Mouse (Mus musculus) heart, embryonic 11.5 days (tissue): ENCODE results near the gene Exosc5. TPM values are rescaled to one million over a fixed set of nuclear protein-coding genes. Genes with fewer than 3 reads are reported as not detected.

Experiments used
- ATAC-seq: fragments of 200-750 bp; cut with Nextera tagmentation; replicated peaks from 2 replicates; pipeline ENCODE4 v1.8.0; 2017; ENCODE audit warnings: moderate library complexity; ENCODE audit not compliant: insufficient number of reproducible peaks, low FRiP score, low TSS enrichment
- H3K27ac ChIP-seq: fragments of 300-500 bp; sonication (generic); 2 replicates; pipeline ENCODE4 v1.5.1; 2014; ENCODE audit warnings: mild to moderate bottlenecking, low read depth, low read length
- H3K27me3 ChIP-seq: fragments of 300-500 bp; sonication (generic); 2 replicates; pipeline ENCODE4 v1.6.1; 2014; ENCODE audit warnings: mild to moderate bottlenecking, low read length, mixed read lengths; ENCODE audit not compliant: control insufficient read depth, insufficient read depth
- H3K36me3 ChIP-seq: fragments of 300-500 bp; sonication (generic); 2 replicates; pipeline ENCODE4 v1.6.1; 2014; ENCODE audit warnings: mild to moderate bottlenecking, low read length, moderate library complexity, mixed read lengths; ENCODE audit not compliant: control insufficient read depth, insufficient read depth
- H3K4me1 ChIP-seq: fragments of 300-500 bp; sonication (generic); 2 replicates; pipeline ENCODE4 v1.6.1; 2014; ENCODE audit warnings: low read length; ENCODE audit not compliant: control insufficient read depth, insufficient read depth
- H3K4me2 ChIP-seq: fragments of 300-500 bp; sonication (generic); 2 replicates; pipeline ENCODE4 v1.6.1; 2014; ENCODE audit warnings: mild to moderate bottlenecking, moderate library complexity
- H3K4me3 ChIP-seq: fragments of 300-500 bp; sonication (generic); 2 replicates; pipeline ENCODE4 v1.5.1; 2014; ENCODE audit warnings: low read depth, low read length
- H3K9ac ChIP-seq: fragments of 300-500 bp; sonication (generic); 2 replicates; pipeline ENCODE4 v1.6.1; 2014; ENCODE audit warnings: mild to moderate bottlenecking, low read depth, low read length, moderate library complexity
- H3K9me3 ChIP-seq: fragments of 300-500 bp; sonication (generic); replicated peaks from 2 replicates; pipeline ENCODE4 v1.6.1; 2016; ENCODE audit warnings: low read length; ENCODE audit not compliant: control insufficient read depth
- WGBS: fragments of 180-500 bp; shearing (Covaris S2); extraction: QIAGEN DNeasy Blood & Tissue Kit; methylation state at CpG from one replicate; pipeline ENCODE4 v1.1.7; 2014; ENCODE audit not compliant: insufficient replicate concordance; 5-methylcytosine and 5-hydroxymethylcytosine counted together
- polyA plus RNA-seq: library from polyadenylated mRNA; unstranded; fragments of >200 nt; fragmentation: Nextera tagmentation; extraction: Ambion mirVana; gene quantifications from 2 replicates; pipeline ENCODE4 v1.2.1, GENCODE M21; 2014

The Exosc5 gene
- polyA plus RNA-seq, 1 experiment from 2014 or later, result 44.8 TPM

- Histone ChIP-seq H3K4me3 (peak overlapping the region; percentile 39), H3K4me2 (peak overlapping the region; percentile 71), H3K9ac (peak overlapping the region; percentile 25), H3K27ac (peak overlapping the region; percentile 67), H3K4me1 (peaks cover 35% of the 10 kb centered on the region), H3K36me3 (peaks cover 2% of the 10 kb centered on the region; the same call in 1 of the 2 replicates), H3K27me3 (0 out of 2 replicates have a peak, but pooled peaks cover 2% of the 10 kb centered on the region), H3K9me3 (no peaks in the 10 kb centered on the region)
- peak; percentile 66 for ATAC-seq
- WGBS, result 13% methylated on average over 37 of the region's 38 CpGs
Measured at GRCm38 (mm10) chr7:25627431-25628322, 31.3 kb upstream of the Exosc5 start.

GRCm38 (mm10) chr7:25628323-25628620, 30.7 kb upstream of the Exosc5 start:
- Histone ChIP-seq H3K36me3 (peaks cover 2% of the 10 kb centered on the region; the same call in 1 of the 2 replicates), H3K27me3 (0 out of 2 replicates have a peak, but pooled peaks cover 2% of the 10 kb centered on the region), H3K4me1 (peaks cover 35% of the 10 kb centered on the region), H3K4me2 (peak overlapping the region; percentile 71), H3K9ac (peak overlapping the region; percentile 25), H3K27ac (no peak overlapping the region), H3K4me3 (peak overlapping the region; percentile 39; the same call in 1 of the 2 replicates), H3K9me3 (no peaks in the 10 kb centered on the region)
- 41% methylated on average over 8 of the region's 8 CpGs for WGBS
- ATAC-seq, result 0 out of 2 replicates have a peak, but pooled peaks have one; percentile 6

DNA sequence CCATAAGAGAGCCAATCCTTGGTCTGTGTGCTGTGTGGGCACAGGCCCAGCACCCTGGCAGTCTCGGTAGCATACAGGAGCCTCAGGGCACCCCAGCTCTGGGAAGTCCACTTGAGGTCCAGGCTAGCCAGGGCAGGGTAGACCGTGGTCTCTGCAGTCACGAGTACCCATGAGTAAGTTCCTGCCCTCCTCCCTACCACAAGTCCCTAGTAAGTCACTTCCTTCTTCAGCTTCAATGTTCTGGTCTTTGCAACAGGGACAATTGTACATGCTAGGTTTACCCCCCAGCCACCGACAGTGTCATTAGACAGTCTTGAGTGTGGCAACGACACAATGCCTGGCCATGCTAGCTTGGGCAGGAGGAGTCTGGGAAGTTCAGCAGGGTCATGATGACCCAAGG, 26.3 kb upstream of the Exosc5 start:
- no peak for ATAC-seq
- WGBS, result 69% methylated on average over 5 of the region's 5 CpGs

GRCm38 (mm10) chr7:25636373-25636772, 22.6 kb upstream of the Exosc5 start:
- Histone ChIP-seq H3K4me1 (peaks cover 6% of the 10 kb centered on the region; the same call in 1 of the 2 replicates), H3K4me2 (no peak overlapping the region), H3K27ac (no peak overlapping the region), H3K27me3 (no peaks in the 10 kb centered on the region), H3K4me3 (no peak overlapping the region), H3K36me3 (no peaks in the 10 kb centered on the region), H3K9me3 (no peaks in the 10 kb centered on the region), H3K9ac (no peak overlapping the region)
- ATAC-seq, result no peak
- 27% methylated on average over 3 of the region's 3 CpGs for WGBS

More for the DNA sequence above, 26.3 kb upstream of the Exosc5 start:
- Histone ChIP-seq H3K36me3 (no peaks in the 10 kb centered on the region; the same call in 1 of the 2 replicates), H3K27me3 (0 out of 2 replicates have a peak, but pooled peaks cover 2% of the 10 kb centered on the region), H3K4me1 (peaks cover 9% of the 10 kb centered on the region), H3K27ac (no peak overlapping the region), H3K4me3 (no peak overlapping the region), H3K4me2 (no peak overlapping the region), H3K9ac (no peak overlapping the region), H3K9me3 (no peaks in the 10 kb centered on the region)

GRCm38 (mm10) chr7:25637099-25637498, 21.9 kb upstream of the Exosc5 start:
- no peak for ATAC-seq
- no peaks in the 10 kb centered on the region for H3K27me3 ChIP-seq
- H3K27ac ChIP-seq, result no peak overlapping the region
- H3K4me3 ChIP-seq, result no peak overlapping the region
- H3K4me1 ChIP-seq, result peaks cover 6% of the 10 kb centered on the region; the same call in 1 of the 2 replicates
- 76% methylated on average over 5 of the region's 5 CpGs for whole genome bisulfite sequencing
- no peaks in the 10 kb centered on the region for H3K9me3 ChIP-seq
- H3K36me3 ChIP-seq, result no peaks in the 10 kb centered on the region
- no peak overlapping the region; the same call in 1 of the 2 replicates for H3K9ac ChIP-seq
- no peak overlapping the region for H3K4me2 ChIP-seq

DNA sequence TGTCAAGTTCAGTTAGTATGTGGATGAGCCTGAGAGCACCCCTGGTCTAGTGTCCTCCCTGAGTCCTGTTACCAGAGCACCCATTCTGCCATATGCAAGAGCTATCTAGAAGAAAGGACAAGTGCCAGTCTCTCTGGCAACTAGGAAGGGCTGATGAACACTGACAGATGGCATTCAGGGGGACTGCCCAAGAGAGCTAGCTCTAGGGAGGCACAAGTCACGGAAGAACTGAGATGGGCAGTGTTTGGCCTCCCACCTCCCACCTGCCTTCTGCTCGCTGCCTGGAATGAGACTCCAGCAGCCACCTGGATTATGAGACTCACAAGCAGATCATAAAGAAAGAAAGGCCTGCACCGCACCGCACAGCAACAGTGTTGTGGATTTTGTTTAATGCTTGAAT, 19.2 kb upstream of the Exosc5 start:
- ATAC-seq, result no peak
- no peak overlapping the region for H3K4me3 ChIP-seq
- H3K27me3 ChIP-seq, result no peaks in the 10 kb centered on the region
- peaks cover 6% of the 10 kb centered on the region; the same call in 1 of the 2 replicates for H3K4me1 ChIP-seq
- WGBS, result 85% methylated on average over 4 of the region's 4 CpGs
- H3K36me3 ChIP-seq, result no peaks in the 10 kb centered on the region; the same call in 1 of the 2 replicates
- no peak overlapping the region for H3K27ac ChIP-seq
- no peaks in the 10 kb centered on the region for H3K9me3 ChIP-seq
- H3K4me2 ChIP-seq, result no peak overlapping the region
- H3K9ac ChIP-seq, result no peak overlapping the region

DNA sequence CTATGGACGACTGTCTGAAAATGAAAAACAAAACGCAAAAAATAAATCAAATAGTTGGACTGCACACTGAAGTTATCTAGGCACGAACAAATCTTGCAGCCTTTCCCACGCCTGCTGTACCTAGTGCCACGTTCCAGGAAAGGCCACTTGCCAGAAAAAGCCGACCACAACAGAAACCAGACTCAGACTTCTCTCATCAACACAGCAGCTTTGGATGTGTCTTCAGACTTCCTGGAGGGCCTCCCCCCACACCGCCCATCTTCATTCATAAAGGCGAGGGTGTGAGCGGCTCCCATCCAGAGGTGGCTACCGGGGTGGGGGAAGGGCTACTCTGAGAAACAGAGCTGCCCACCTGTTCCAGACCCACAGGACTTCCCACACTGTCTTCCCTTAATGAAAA, 14.8 kb upstream of the Exosc5 start:
- Histone ChIP-seq H3K36me3 (no peaks in the 10 kb centered on the region; the same call in 1 of the 2 replicates), H3K4me1 (peaks cover under 1% of the 10 kb centered on the region; the same call in 1 of the 2 replicates), H3K27ac (no peak overlapping the region), H3K27me3 (no peaks in the 10 kb centered on the region), H3K4me2 (no peak overlapping the region), H3K4me3 (no peak overlapping the region), H3K9ac (no peak overlapping the region), H3K9me3 (no peaks in the 10 kb centered on the region)
- no peak for ATAC-seq
- 73% methylated on average over 10 of the region's 10 CpGs for WGBS

- Histone ChIP-seq H3K4me3 (no peak overlapping the region), H3K9ac (no peak overlapping the region), H3K27me3 (no peaks in the 10 kb centered on the region), H3K9me3 (no peaks in the 10 kb centered on the region), H3K4me1 (no peaks in the 10 kb centered on the region; the same call in 1 of the 2 replicates), H3K27ac (no peak overlapping the region), H3K4me2 (no peak overlapping the region), H3K36me3 (no peaks in the 10 kb centered on the region; the same call in 1 of the 2 replicates)
- no peak for ATAC-seq
- 82% methylated on average over 4 of the region's 4 CpGs for WGBS
Measured at GRCm38 (mm10) chr7:25644631-25645030, 14.3 kb upstream of the Exosc5 start.
